Mouse (Mus musculus) layer of hippocampus, postnatal 10 days (tissue): Measurements from ENCODE around the gene Rpl9. TPM values are rescaled to one million over a fixed set of nuclear protein-coding genes. Genes with fewer than 3 reads are reported as not detected.
A peak's percentile ranks its signal among the peaks of the same experiment; 100 is the strongest.

Source experiments
- DNase-seq, 2 experiments: peaks; one replicate each; pipeline ENCODE4 v3.0.0; 2021; ENCODE audit warnings: low spot score in 2 of 2
- long read RNA-seq: library from polyadenylated mRNA; stranded (forward); transcript quantifications from one replicate; pipeline ENCODE4 v2.0.0, GENCODE M21; 2023
- total RNA-seq, 2 experiments: library from RNA; stranded (reverse); gene quantifications; 2 replicates each; pipeline ENCODE4 v1.2.3; 2021

Rpl9 gene
- total RNA-seq = 100 to 1,000 TPM; 633 to 651 TPM
- long read RNA-seq, transcript Rpl9-201 (8 exons, 738 nt) = major isoform, 350 of 370 reads
- long read RNA-seq, partial matches to known transcripts = 11 of 370 reads
- long read RNA-seq, other reads (novel, unspliced or antisense) = 5 of 370 reads

GRCm38 (mm10) chr5:65390648-65391644, at the start of gene Rpl9, which contains the start of gene Lias:
Rpl9 (minus strand) TSS chr5:65391444.
Lias (plus strand) TSS chr5:65391497.
- DNase-seq = peak; percentile 99

- DNase-seq = no peak
Observed at GRCm38 (mm10) chr5:65438041-65438440, 46.8 kb upstream of the Rpl9 start.

DNA sequence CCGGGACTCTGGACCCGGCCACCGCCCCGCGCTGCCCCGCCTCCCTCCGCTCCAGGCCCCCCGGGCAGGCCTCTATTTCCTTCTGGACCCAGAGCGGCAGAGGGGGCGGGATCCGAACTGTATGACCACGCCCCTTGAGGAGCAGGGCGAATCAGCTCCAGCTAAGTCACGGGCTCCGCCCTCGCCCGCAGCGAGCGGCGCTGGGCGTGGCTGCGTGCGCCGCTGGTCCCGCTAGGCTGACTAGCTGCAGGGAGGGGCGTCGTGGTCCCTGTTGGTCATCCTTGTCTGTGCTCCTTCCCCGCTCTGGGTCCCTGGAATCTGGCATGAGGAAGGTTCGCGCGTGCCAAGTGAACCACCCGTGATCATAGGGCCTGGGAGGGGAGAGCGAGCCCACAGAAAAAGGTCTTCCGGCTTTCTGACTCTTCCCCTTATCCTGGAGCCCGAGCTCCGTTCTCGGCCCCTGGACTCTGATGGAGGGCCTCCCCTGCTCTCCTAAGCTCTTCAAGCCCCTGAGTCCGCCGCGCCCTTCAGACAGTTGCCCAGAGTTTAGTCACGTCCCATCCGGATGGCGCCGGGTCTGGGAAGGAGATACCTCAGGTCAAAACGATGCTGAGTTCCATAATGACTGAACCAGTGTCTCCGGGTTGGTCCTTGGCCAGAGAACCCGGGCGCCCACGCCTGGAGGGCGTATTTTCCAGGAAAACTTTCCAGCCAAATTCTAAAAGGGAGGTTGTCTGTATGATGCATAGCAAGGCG, 44.7 kb upstream of the Rpl9 start, which contains the start of gene Ugdh:
TSS of gene Ugdh (minus strand) at position 144 of the 756 bp plus-strand sequence.
- peak; percentile 92 to 96 for DNase-seq

DNA sequence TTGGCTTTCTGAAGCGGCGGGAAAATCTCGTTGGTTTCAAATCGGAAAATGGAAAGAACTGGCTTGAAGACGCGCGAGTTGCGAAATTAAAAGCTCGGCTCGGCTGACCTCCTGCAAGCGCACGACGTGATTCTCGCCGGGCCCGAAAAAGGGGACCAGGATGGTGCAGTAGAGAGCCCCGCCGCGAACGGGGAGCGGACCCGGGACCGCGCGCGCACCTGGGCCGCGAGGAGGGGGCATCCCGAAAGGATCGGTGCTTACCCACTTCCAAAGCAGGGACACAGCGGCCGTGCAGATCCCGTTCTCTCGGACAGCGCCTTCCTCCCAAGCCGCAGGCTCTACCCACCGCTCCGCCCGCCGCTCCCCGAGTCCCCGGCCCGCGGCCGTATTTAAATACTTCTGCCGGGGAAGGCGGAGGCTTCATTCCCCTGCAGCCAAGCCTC, 44.1 kb upstream of the Rpl9 start:
- DNase-seq = no peak

DNA sequence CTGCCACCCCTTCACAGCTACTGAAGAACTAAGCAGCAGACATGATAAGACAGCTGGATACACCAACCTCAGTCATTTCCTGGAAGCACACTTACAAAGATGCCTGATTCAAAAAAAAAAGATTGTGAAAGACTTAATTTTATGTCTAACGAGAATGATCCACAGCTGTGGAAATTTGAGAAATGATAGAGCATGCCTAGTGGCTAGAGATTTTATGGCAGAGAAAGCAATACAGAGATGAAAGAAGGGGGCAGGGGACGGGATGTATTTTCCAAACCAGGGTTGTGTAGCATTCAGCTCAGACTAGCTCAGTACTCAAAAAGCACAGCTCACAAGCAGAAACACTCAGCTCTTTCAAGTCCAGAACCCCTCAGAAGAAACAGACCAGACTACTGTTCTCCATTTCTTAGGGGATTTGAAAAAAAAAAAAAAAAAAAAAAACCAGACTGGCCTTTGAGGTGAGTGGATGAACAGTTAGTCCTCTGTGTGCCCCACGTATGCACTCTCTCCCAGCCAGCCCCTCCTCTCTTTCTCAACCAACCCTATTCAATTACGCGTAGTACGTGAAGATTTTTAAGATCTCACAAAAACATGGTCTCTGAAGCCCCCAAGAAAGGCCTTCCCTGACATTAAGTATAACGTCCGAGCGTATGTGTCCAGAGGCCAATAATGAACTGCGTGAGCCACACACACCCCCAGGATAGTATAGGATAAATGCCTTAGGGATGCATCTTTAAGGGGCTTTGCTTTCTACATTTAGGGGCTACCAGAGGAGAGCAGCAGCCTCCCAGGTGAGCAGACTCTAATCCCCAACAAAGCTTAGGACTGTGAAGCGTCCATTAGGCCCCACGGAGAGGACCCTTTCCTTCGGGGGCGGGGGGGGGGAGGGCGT, 43.5 kb upstream of the Rpl9 start:
- DNase-seq = peak in 1 of 2 experiments; percentile 30

GRCm38 (mm10) chr5:65429441-65429840, 38.2 kb upstream of the Rpl9 start:
- DNase-seq = no peak

GRCm38 (mm10) chr5:65428321-65428720, 37.1 kb upstream of the Rpl9 start:
- no peak for DNase-seq

DNA sequence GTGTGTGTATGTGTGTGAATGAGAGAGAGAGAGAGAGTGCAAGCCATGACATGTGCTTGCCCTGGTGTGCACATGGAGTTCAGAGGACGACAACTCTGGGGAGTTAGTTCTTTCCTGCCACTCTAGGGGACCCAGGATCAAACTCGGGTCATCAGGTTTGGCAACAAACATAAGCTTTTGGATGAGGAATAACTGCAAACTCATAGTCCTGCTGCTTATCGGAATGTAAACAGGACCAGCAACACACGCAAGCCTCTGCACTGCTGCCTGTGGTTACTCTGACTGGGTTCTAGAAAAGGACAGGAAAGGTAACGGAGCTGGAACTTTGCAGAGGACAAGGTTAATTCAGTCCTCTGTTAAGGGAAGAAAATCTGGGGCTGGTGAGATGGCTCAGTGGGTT, 34.0 kb upstream of the Rpl9 start:
- DNase-seq = no peak

GRCm38 (mm10) chr5:65424215-65424614, 33.0 kb upstream of the Rpl9 start:
- DNase-seq = no peak

DNA sequence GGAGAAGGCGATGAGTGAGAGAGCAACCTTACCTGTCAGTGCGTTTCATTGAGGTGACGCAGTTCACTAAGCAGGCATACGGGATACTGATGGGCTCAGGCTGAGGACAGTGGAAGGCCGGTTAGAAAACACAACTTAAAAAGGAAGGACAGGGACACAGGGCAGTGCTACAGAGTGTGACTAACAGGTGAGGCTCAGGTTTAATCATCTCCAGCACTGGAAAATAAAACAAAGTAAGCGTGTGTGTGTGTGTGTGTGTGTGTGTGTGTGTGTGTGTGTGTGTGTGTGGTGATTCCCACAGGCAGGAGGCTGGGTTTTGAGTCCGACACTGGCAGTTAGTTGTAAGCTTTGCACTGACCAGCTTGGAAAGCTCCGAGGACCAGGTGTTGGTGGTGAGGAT, 31.6 kb upstream of the Rpl9 start:
- DNase-seq = no peak

DNA sequence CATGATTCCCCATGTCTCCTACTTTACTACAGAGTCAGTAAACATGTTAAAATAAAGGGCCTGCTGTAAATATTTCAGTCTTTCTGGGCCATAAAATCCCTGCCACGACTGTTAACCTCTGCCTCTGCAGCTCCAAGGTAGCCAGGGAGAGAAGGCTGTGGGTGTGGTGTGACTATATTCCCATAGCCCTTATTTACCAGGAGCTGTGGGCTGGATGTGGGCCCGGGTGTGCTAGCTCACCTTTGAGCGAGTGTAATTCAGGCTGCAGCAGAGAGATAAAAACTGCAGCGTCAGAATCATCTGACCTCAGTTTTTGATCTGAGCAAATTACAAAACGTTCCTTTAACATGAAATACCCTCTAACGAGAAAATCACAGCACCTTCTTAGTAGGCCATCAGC, 29.6 kb upstream of the Rpl9 start:
- DNase-seq = no peak

GRCm38 (mm10) chr5:65419136-65419535, 27.9 kb upstream of the Rpl9 start:
- DNase-seq = no peak

DNA sequence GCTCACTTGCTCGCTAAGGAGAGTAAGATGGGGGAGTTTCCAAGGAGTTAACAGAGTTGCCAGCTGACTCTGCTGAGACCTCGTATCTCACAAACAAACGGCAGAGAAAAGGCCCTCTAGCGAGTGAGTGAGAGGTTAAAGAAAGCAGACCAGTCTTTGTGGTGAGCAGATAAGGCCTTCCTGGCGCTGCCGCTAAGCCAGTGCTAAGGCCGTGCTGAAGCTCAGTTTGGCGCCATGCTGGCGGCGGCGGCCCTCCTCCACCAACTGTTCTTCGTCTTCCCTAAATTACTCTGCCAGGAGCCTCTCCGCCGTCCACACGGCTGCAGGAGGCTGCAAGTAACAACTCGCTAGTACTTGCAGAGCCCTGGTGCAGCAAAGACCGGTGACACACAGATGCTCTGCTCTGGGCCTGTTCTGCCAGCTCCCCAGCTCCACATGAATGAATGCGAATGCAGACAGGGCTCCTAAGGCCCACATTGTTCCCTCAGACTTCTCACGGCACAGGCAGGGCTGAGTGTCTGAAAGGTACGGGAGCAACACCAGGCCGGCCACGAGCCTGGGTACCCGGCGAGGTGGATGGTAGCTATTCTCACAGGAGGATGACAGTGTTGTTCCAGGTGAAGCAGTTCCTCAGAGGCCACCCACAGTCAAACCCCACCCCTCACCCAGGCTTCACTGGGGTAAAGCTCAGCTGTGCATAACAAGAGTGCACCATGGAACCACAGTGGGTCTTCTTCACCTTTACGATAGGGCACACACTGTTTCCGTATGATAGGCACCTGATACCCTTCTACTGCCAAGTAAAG, 24.6 kb upstream of the Rpl9 start:
- DNase-seq = no peak

- no peak for DNase-seq
Observed at GRCm38 (mm10) chr5:65407989-65408388, 16.7 kb upstream of the Rpl9 start.

DNA sequence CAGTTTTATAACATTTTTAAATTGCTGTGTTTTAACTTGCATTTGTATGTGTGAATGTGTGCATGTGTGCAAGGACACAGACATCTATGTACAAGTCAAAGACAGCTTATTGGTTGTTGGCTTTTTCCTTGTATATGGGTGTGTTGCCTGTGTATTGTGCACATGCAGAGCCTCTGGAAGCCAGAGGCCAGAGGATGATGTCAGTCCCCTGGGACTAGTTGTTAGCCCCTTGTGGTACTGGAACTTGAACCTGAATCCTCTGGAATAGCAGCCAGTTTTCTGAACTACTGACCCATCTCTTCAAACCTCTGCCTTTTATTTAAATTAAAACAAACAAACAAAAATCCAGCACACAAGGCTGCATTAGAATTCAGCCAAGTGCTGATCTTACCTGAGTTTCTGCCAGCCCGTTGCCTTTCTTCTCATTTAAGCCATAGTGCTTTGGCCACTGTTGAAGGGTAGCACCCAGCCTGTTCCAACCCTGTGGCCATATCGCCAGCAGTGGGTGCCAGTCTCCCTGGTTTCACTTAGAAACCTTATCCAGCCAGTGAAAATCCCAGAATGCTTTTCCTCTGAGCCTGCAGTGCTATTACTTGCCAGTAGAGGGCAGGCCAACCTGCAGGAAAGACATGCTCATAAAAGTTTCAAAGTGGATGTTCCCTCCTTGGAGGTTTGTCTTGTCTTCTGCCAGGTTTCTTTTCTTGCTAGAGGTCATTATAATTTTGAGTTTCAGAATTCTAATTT, 10.2 kb upstream of the Rpl9 start:
- peak; percentile 87 to 88 for DNase-seq

- DNase-seq = no peak
Observed at GRCm38 (mm10) chr5:65394425-65394824, 3.2 kb upstream of the Rpl9 start.

DNA sequence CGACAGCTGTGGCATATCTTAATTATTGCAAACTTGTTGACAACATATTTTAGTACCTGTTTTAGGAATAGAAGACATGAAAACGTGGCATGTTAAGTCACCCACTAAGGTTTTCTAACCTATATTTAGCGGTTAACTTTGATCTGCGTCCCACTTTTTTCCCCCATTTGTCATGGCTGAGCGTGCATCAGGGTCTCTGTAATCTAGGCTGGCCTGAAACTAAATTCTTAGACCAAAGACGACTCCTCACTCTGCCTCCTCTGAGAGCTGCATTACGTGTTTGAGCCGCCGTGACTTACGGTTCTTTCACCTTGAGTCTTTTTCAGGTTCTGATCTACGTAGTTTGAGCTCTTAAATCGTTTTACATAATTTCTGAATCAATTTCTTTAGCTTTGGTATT, 509 bp upstream of the Rpl9 start:
- no peak for DNase-seq

DNA sequence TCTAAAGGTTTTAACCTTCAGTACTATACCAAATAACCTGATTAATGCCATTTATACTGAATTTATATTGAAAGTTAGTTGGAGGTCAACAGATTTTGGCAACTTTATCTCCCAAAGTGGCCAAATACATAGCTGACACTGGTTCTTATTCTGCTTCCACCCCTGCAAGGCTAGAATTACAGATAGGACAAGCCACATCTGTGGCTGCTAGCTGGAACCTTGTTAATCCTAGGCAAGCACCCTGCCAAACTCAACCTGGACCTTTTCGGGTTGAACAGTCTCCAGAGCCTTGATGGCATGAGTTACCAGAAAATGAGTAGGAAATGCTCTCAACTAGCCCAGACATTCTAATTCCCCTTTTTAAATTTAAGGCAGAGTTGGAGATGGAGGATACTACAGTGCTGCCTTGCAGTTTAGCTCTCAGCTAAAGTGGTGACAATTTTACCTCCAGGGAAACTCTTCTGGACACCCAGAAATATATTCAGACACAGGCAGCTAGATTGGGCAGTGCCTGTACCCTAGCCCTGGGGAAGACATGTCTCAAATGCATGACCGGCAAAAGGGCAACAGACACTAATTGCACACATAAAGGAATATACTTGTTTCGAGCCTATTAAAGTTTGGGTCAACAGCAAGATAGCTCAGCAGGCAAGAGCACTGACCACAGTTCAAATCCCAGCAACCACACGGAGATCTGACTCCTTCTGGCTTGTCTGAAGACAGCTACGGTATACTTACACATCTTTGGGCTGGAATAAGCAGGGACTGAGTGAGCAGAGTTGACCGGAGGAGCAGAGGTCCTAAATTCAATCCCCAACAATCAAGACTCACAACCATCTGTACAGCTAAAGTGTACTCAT, 4.0 kb downstream of the Rpl9 start:
- no peak for DNase-seq
